Mouse (Mus musculus): ENCODE results near the gene Gjb5. TPM values are rescaled to one million over a fixed set of nuclear protein-coding genes. Genes with fewer than 3 reads are reported as not detected.

Gene Gjb5
- 0.08 TPM in 1 of 2 replicates, not detected in the other for polyA plus RNA-seq (2021; fragmentation: Nextera tagmentation)
- long read RNA-seq, experiment 1, result 0 reads
- long read RNA-seq, experiment 2, result 0 reads

DNA sequence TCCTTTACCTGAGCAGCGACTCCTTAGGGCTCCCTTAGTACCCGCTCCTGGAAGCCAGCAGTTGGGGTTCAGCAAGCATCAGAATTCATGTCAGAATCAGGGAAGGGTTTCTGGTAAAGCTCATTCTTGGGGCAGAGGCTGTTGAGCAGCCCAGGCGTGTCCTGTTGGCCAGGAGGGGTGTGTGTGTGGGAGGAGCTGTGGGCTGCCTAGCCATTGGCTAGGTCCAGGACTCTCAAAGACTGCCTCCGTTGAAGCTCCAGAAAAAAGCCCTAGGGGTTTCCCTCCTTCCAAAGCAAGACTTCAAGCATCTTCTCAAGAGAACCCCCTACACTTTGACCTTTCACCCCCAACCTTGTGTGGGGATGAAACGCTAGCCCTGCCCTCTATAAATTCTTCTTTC, at the start of gene Gjb5:
Gene Gjb5 (minus strand): TSS at position 164 of the 400 bp plus-strand sequence.

DNA sequence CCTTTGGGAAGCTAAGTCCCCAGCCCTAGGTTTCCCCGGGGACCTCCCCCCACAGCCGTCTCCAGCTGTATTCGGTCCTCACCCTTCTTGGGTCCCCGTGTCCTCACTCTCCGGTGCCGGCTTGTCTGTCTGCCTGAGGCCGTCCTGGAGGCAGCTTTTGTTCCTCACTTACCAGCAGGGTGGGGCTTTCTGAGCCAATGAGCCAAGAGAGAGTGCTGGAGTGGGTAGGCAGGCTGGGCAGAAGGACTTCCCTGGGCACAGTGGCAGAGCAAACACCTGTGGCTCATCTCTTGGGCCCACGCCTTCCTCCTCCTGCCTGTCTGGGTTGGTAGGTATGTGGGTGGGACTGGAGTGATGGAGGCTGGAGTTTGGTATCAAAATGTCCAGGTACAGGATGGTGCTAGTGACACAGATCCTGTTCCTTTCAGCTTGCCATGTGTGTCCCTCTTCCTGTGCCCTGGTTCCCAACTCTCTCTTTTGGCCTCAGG, 4.0 kb downstream of the Gjb5 start, which contains the start of gene Gjb4:
Gene Gjb4 (minus strand): TSS at position 131 of the 488 bp plus-strand sequence.

DNA sequence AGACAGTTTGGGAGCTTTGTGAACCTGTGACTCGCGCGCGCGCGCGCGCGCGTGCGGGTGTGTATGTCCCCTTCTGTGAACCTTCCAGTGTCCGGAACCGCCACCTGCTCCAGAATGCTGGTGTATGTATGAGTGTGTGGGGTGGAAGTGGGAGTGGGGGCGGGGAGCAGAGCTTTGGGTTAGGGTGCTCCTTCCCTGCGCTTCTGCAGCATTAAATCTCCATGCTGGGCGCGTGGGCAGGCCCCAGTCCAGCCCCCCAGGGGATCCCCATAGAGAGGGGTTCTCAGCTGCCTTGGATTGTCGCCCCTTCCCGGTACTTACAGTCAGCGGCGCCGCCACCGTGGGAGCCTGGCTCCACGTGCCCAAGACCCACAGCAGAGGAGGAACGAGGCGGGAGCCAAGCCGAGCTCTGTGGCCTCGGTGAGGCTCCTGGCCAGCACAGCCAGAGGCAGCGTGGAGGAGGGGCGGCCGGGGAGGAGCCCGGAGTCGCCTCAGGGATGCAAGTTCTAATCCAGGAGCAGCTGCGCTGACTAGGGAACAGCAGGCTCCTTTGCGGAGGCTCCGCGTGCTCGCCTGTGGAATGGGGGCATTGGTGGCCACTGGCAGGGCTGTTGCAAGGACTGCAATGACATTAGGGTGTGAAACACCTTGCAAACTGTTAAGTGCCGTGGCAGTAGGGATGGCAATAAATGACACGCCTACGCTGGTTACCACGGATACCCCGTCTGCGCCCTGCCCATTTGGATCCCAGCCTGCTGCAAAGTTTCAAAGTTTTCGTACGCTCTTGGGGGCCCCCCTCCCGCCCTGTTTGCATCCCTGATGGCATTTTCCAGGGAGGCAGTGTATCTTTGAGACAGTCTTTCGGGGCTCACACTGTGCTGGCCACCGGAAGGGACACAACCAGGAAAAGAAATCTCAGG, 27.5 kb downstream of the Gjb5 start, which contains the start of gene Gjb3:
Gene Gjb3 (minus strand): TSS at position 664 of the 920 bp plus-strand sequence.

DNA sequence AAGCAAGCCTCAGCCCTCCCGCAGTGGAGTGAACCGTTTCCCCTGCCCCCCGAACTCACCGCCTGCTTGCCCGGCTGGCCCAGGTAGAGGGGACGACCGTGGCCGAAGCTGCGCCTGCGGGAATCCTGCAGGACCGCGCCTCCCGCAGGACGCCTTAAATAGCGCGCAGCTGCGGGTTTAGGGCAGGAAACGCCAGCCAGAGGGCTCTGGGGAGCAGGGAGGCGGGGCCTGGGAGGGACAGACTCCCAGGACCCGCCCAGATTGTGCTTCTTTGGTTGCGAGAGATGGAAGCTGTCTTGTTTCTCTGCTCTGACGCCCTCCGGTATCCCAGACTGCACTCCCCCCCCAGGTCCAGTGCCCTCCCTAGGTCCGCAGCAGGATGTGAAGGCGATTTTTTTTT, 44.1 kb downstream of the Gjb5 start, which contains the start of gene Gja4:
Gene Gja4 (minus strand): TSS at position 179 of the 400 bp plus-strand sequence.

Other genes with a start within 250 kb of the Gjb5 start
- gene Tmem35b, start 234.5 kb downstream of the Gjb5 start, polyA plus RNA-seq (2021; fragmentation: Nextera tagmentation), result 4.1 and 4.9 TPM in 2 replicates
- 12.6 and 16.3 TPM in 2 replicates for gene Dlgap3, start 189.0 kb downstream of the Gjb5 start, polyA plus RNA-seq (2021; fragmentation: Nextera tagmentation)
- 176 and 180 TPM in 2 replicates for gene Smim12, start 114.4 kb downstream of the Gjb5 start, polyA plus RNA-seq (2021; fragmentation: Nextera tagmentation)
- 3.0 and 4.0 TPM in 2 replicates for gene Gja4, start 44.1 kb downstream of the Gjb5 start, polyA plus RNA-seq (2021; fragmentation: Nextera tagmentation)
- 0.09 and 0.16 TPM in 2 replicates for gene Gjb3, start 27.3 kb downstream of the Gjb5 start, polyA plus RNA-seq (2021; fragmentation: Nextera tagmentation)
- 0.13 TPM in 1 of 2 replicates, not detected in the other for gene Gjb4, start 4.1 kb downstream of the Gjb5 start, polyA plus RNA-seq (2021; fragmentation: Nextera tagmentation)

All from layer of hippocampus, adult 6 months (tissue).